Mouse (Mus musculus) heart, embryonic 11.5 days (tissue): Measurements from ENCODE around the gene Epb41l3. TPM values are rescaled to one million over a fixed set of nuclear protein-coding genes. Genes with fewer than 3 reads are reported as not detected.
"Not testable (repeated sequence)": the region's sequence is repeated elsewhere in the genome, so short reads cannot be mapped to it uniquely, and the experiment has no call there.

ENCODE experiments used
- ATAC-seq: fragments of 200-750 bp; cut with Nextera tagmentation; replicated peaks from 2 replicates; pipeline ENCODE4 v1.8.0; 2017; ENCODE audit warnings: moderate library complexity; ENCODE audit not compliant: insufficient number of reproducible peaks, low FRiP score, low TSS enrichment
- H3K27ac ChIP-seq: fragments of 300-500 bp; sonication (generic); 2 replicates; pipeline ENCODE4 v1.5.1; 2014; ENCODE audit warnings: mild to moderate bottlenecking, low read depth, low read length
- H3K27me3 ChIP-seq: fragments of 300-500 bp; sonication (generic); 2 replicates; pipeline ENCODE4 v1.6.1; 2014; ENCODE audit warnings: mild to moderate bottlenecking, low read length, mixed read lengths; ENCODE audit not compliant: control insufficient read depth, insufficient read depth
- H3K36me3 ChIP-seq: fragments of 300-500 bp; sonication (generic); 2 replicates; pipeline ENCODE4 v1.6.1; 2014; ENCODE audit warnings: mild to moderate bottlenecking, low read length, moderate library complexity, mixed read lengths; ENCODE audit not compliant: control insufficient read depth, insufficient read depth
- H3K4me1 ChIP-seq: fragments of 300-500 bp; sonication (generic); 2 replicates; pipeline ENCODE4 v1.6.1; 2014; ENCODE audit warnings: low read length; ENCODE audit not compliant: control insufficient read depth, insufficient read depth
- H3K4me2 ChIP-seq: fragments of 300-500 bp; sonication (generic); 2 replicates; pipeline ENCODE4 v1.6.1; 2014; ENCODE audit warnings: mild to moderate bottlenecking, moderate library complexity
- H3K4me3 ChIP-seq: fragments of 300-500 bp; sonication (generic); 2 replicates; pipeline ENCODE4 v1.5.1; 2014; ENCODE audit warnings: low read depth, low read length
- H3K9ac ChIP-seq: fragments of 300-500 bp; sonication (generic); 2 replicates; pipeline ENCODE4 v1.6.1; 2014; ENCODE audit warnings: mild to moderate bottlenecking, low read depth, low read length, moderate library complexity
- H3K9me3 ChIP-seq: fragments of 300-500 bp; sonication (generic); replicated peaks from 2 replicates; pipeline ENCODE4 v1.6.1; 2016; ENCODE audit warnings: low read length; ENCODE audit not compliant: control insufficient read depth
- WGBS: fragments of 180-500 bp; shearing (Covaris S2); extraction: QIAGEN DNeasy Blood & Tissue Kit; methylation state at CpG from one replicate; pipeline ENCODE4 v1.1.7; 2014; ENCODE audit not compliant: insufficient replicate concordance; 5-methylcytosine and 5-hydroxymethylcytosine counted together
- polyA plus RNA-seq: library from polyadenylated mRNA; unstranded; fragments of >200 nt; fragmentation: Nextera tagmentation; extraction: Ambion mirVana; gene quantifications from 2 replicates; pipeline ENCODE4 v1.2.1, GENCODE M21; 2014

Gene Epb41l3
- polyA plus RNA-seq, 1 experiment from 2014 or later = 118 TPM

DNA sequence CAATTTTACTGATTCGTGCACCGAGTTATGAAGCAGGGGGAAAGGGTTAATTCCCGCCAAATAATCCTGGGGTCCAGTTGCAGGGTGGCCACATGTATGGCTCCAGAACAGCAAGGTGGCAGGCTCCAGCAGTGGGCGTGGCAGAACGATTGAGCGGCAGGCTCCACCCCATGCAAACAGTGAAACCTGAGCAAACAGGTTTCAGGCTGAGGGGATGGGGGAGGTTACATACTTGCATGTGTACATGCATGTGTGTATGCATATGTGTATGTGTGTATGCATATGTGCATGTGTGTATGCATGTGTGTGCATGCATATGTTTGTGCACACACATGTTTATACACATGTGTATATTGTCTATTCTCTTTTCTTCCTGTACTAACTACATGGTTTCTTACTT, 46.9 kb downstream of the Epb41l3 start:
- H3K27me3 ChIP-seq, H3K9me3 ChIP-seq, H3K36me3 ChIP-seq, H3K27ac ChIP-seq, H3K4me1 ChIP-seq, H3K9ac ChIP-seq, ATAC-seq: not testable (repeated sequence)
- Histone ChIP-seq H3K4me2 (peak overlapping the region; percentile 72), H3K4me3 (peak overlapping the region; percentile 14; the same call in 1 of the 2 replicates)
- 9% methylated on average over 6 of the region's 6 CpGs for WGBS

DNA sequence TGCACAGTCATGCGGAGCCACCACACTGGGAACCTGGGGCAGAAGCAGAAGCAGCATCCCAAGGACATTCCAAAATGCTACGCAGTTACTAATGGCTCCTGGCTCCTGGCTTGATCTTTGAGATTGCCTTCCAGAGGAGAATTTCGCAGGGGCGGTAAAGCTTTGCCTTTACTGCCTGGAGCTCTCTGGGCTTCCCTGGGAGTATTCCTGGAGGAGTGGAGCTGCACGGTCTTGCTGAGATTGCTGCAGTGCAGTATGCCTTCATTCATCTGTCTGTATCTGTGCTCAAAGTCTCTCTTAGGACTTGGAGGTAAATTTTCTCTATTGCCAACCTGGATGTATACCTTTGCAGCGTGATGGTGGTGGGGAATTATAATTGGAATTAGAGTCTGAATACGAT, 52.0 kb downstream of the Epb41l3 start:
- Histone ChIP-seq H3K9ac (no peak overlapping the region), H3K27me3 (no peaks in the 10 kb centered on the region), H3K36me3 (no peaks in the 10 kb centered on the region), H3K4me1 (peaks cover 4% of the 10 kb centered on the region; the same call in 1 of the 2 replicates), H3K9me3 (no peaks in the 10 kb centered on the region), H3K4me3 (no peak overlapping the region), H3K27ac (no peak overlapping the region), H3K4me2 (no peak overlapping the region)
- WGBS = 68% methylated on average over 7 of the region's 7 CpGs
- ATAC-seq = no peak

DNA sequence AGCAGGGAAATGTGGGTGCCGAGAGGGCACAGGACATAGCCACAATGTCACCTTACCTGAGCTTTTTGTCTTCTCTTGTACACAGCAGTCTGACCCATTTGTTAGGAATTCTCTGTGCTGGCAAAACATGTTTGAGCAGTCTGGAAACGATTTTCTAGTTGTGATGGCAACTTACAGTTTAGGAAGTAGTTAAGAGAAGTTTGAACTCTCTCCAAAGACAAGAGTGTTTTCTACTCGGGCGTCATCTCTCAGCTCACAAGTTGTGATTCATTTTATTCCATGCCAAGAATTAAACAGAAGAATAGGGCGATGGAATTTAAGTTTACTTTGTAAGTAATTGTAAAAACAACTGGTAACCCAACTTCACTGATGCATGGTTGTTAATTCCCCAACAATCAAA, 52.5 kb downstream of the Epb41l3 start:
- H3K36me3 ChIP-seq = no peaks in the 10 kb centered on the region
- H3K9ac ChIP-seq = no peak overlapping the region
- WGBS = 80% methylated on average over 5 of the region's 5 CpGs
- no peak for ATAC-seq
- H3K4me1 ChIP-seq = peaks cover 4% of the 10 kb centered on the region; the same call in 1 of the 2 replicates
- no peaks in the 10 kb centered on the region for H3K9me3 ChIP-seq
- no peak overlapping the region for H3K4me3 ChIP-seq
- H3K27ac ChIP-seq = no peak overlapping the region
- H3K4me2 ChIP-seq = no peak overlapping the region
- H3K27me3 ChIP-seq = no peaks in the 10 kb centered on the region

GRCm38 (mm10) chr17:69129434-69129833, 54.0 kb downstream of the Epb41l3 start:
- Histone ChIP-seq H3K27ac (no peak overlapping the region), H3K4me2 (no peak overlapping the region), H3K9me3 (no peaks in the 10 kb centered on the region), H3K27me3 (no peaks in the 10 kb centered on the region), H3K4me1 (peaks cover 4% of the 10 kb centered on the region; the same call in 1 of the 2 replicates), H3K36me3 (no peaks in the 10 kb centered on the region), H3K9ac (no peak overlapping the region), H3K4me3 (no peak overlapping the region)
- no peak for ATAC-seq
- WGBS = 63% methylated on average over 6 of the region's 6 CpGs

- Histone ChIP-seq H3K9ac (no peak overlapping the region), H3K9me3 (no peaks in the 10 kb centered on the region), H3K4me1 (no peaks in the 10 kb centered on the region), H3K36me3 (no peaks in the 10 kb centered on the region), H3K27ac (no peak overlapping the region), H3K27me3 (no peaks in the 10 kb centered on the region), H3K4me3 (no peak overlapping the region), H3K4me2 (no peak overlapping the region)
- WGBS = 68% methylated on average over 3 of the region's 3 CpGs
- ATAC-seq = no peak
These were observed 67.5 kb downstream of the Epb41l3 start for GRCm38 (mm10) chr17:69143017-69143416.

GRCm38 (mm10) chr17:69150826-69151225, 75.3 kb downstream of the Epb41l3 start:
- H3K36me3 ChIP-seq = no peaks in the 10 kb centered on the region
- no peaks in the 10 kb centered on the region for H3K27me3 ChIP-seq
- no peaks in the 10 kb centered on the region for H3K9me3 ChIP-seq
- no peak overlapping the region for H3K9ac ChIP-seq
- peaks cover 7% of the 10 kb centered on the region; the same call in 1 of the 2 replicates for H3K4me1 ChIP-seq
- no peak overlapping the region for H3K4me3 ChIP-seq
- H3K27ac ChIP-seq = no peak overlapping the region
- no peak for ATAC-seq
- H3K4me2 ChIP-seq = no peak overlapping the region

DNA sequence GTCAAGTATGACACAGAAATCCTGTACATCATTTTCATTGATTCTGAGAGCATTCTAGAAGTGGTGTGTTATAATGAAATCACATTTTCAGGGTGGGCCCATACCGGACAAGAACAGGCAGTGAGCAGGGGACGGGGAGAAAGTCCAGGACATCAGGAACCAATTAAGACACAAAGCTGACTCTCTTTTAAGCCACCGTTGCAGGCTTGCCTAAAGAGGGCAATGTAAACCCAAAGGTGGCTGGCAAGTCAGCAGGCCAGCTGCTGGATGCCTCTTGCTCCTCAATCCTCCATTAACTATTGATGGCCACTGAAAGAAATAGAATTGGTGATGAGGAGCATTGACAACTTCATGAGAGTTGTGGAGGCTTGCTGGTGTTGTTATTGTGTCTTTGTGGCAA, 75.8 kb downstream of the Epb41l3 start:
- Histone ChIP-seq H3K9me3 (no peaks in the 10 kb centered on the region), H3K4me1 (peaks cover 7% of the 10 kb centered on the region; the same call in 1 of the 2 replicates), H3K36me3 (no peaks in the 10 kb centered on the region), H3K4me2 (no peak overlapping the region), H3K4me3 (no peak overlapping the region), H3K27me3 (no peaks in the 10 kb centered on the region), H3K9ac (no peak overlapping the region), H3K27ac (no peak overlapping the region)
- no peak for ATAC-seq
- 18% methylated on average over 3 of the region's 3 CpGs for WGBS

- Histone ChIP-seq H3K9me3 (no peaks in the 10 kb centered on the region), H3K9ac (no peak overlapping the region), H3K4me1 (peaks cover 10% of the 10 kb centered on the region), H3K4me2 (no peak overlapping the region), H3K27ac (no peak overlapping the region), H3K36me3 (no peaks in the 10 kb centered on the region; the same call in 1 of the 2 replicates), H3K4me3 (no peak overlapping the region), H3K27me3 (no peaks in the 10 kb centered on the region)
- WGBS = 69% methylated on average over 8 of the region's 8 CpGs
- ATAC-seq = no peak
These were observed 79.6 kb downstream of the Epb41l3 start for GRCm38 (mm10) chr17:69155034-69155433.

DNA sequence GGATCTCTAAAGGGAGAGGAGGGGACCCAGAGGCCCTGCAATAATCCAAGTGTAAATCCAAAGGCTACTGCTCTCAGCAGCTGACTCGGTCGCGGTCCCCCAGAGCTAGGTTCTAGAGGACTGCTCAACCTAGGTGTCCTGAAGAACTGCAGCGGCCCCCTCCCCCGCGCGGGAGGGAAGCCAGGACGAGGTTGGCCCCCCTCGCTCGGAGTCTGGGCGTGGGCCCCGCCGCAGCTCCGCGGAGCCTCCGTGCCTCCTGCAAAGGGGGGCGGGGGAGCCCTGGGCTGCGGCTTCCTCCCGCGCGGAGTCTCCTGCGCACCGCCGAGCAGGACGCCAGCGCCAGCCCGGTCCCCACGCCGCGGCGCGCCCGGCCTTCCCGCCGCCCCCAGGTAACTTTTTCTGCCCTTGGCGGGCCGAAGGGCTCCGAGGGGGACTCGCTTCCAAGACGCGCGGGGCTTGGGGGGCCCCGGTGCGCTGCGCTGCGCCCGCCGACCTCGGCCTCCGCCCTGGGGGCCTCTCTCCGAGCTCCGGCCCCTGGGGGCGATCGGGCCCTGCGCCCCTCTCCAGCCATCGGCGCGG, 81.1 kb downstream of the Epb41l3 start:
- Histone ChIP-seq H3K4me1 (peaks cover 10% of the 10 kb centered on the region), H3K36me3 (no peaks in the 10 kb centered on the region; the same call in 1 of the 2 replicates), H3K4me2 (peak overlapping the region; percentile 76), H3K9me3 (no peaks in the 10 kb centered on the region), H3K27me3 (no peaks in the 10 kb centered on the region), H3K4me3 (peak overlapping the region; percentile 74), H3K27ac (peak overlapping the region; percentile 50), H3K9ac (peak overlapping the region; percentile 84)
- WGBS = under 1% methylated on average over 52 of the region's 58 CpGs
- peak; percentile 68 for ATAC-seq
